Mouse (Mus musculus) right cerebral cortex, adult 18-20 months (tissue): ENCODE results near the gene Ube4a.
A peak's percentile ranks its signal among the peaks of the same experiment; 100 is the strongest.

Experiments
- DNase-seq: peaks from one replicate; pipeline ENCODE4 v3.0.0; 2022; ENCODE audit warnings: mixed read lengths

Gene Ube4a

GRCm38 (mm10) chr9:44899716-44900115 is 65.7 kb downstream of the Ube4a start:
- no peak for DNase-seq

GRCm38 (mm10) chr9:44897024-44897423 is 68.4 kb downstream of the Ube4a start:
- no peak for DNase-seq

GRCm38 (mm10) chr9:44892664-44893063 is 72.7 kb downstream of the Ube4a start:
- DNase-seq: no peak

GRCm38 (mm10) chr9:44891210-44891609 is 74.2 kb downstream of the Ube4a start:
- no peak for DNase-seq

- no peak for DNase-seq
Observed at GRCm38 (mm10) chr9:44890122-44890521, 75.3 kb downstream of the Ube4a start.

GRCm38 (mm10) chr9:44888114-44888624 is 77.2 kb downstream of the Ube4a start:
- no peak for DNase-seq

GRCm38 (mm10) chr9:44882981-44883569 is 82.3 kb downstream of the Ube4a start:
- peak; percentile 81 for DNase-seq

- DNase-seq: peak; percentile 50
Observed at GRCm38 (mm10) chr9:44882436-44882980, 82.9 kb downstream of the Ube4a start.

- peak; percentile 76 for DNase-seq
Observed at GRCm38 (mm10) chr9:44881941-44882435, 83.4 kb downstream of the Ube4a start.

GRCm38 (mm10) chr9:44881221-44881871 is 84.1 kb downstream of the Ube4a start, which contains the start of gene Kmt2a:
TSS of gene Kmt2a (minus strand) at chr9:44881296.
- DNase-seq: peak; percentile 98

- peak; percentile 30 for DNase-seq
Observed at GRCm38 (mm10) chr9:44880309-44881081, 84.9 kb downstream of the Ube4a start.

GRCm38 (mm10) chr9:44879694-44880271 is 85.6 kb downstream of the Ube4a start:
- peak; percentile 29 for DNase-seq

- DNase-seq: peak; percentile 45
Observed at GRCm38 (mm10) chr9:44878776-44879500, 86.5 kb downstream of the Ube4a start.

- no peak for DNase-seq
Observed at GRCm38 (mm10) chr9:44877686-44878085, 87.7 kb downstream of the Ube4a start.

GRCm38 (mm10) chr9:44875476-44875875 is 89.9 kb downstream of the Ube4a start:
- DNase-seq: peak; percentile 71

GRCm38 (mm10) chr9:44874198-44874597 is 91.2 kb downstream of the Ube4a start:
- no peak for DNase-seq

- no peak for DNase-seq
Observed at GRCm38 (mm10) chr9:44873665-44874064, 91.7 kb downstream of the Ube4a start.
